Mouse (Mus musculus) cortical plate, adult 2 months (tissue): Measurements from ENCODE around the gene Sbf2.

Source experiments
- CTCF ChIP-seq: fragments of 200-500 bp; IDR thresholded peaks from 2 replicates; pipeline ENCODE4 v1.5.1; 2011; ENCODE audit warnings: mild to moderate bottlenecking, control low read depth, low read length; ENCODE audit not compliant: insufficient read depth; ENCODE audit errors: extremely low read depth
- POLR2A ChIP-seq: fragments of 200-500 bp; IDR thresholded peaks from 2 replicates; pipeline ENCODE4 v1.6.1; 2011; ENCODE audit warnings: mild to moderate bottlenecking, low read length, control low read depth; ENCODE audit not compliant: insufficient read depth; ENCODE audit errors: extremely low read depth

DNA sequence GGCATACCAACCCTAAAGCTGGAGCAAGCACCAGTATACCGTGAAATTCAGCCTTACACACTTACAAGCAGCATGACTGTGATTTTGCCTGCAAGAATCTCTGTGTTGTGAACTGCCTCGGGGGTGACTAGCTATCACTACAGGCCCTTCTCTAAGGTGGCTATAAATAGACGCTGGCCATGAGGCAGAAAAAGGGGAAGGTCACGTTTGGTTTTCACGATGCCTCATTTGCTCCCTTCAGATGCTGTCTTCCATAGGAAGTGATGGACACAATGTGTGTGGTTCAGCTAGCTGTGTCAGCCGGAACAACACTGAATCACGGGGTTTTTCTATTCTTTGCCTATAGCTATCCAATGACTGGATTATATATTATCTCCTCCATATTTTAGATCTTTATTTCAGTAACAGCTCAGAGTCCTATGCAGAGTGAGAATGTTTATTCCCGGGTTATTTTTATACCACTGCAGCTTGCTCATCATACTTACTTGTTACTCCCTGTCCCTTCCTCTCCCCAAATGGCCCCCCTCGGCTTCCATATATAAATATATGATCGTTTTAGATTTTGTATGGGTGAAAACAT, 235.3 kb downstream of the Sbf2 start:
- TF ChIP-seq POLR2A (no peak), CTCF (no peak)
